Mouse (Mus musculus): Measurements from ENCODE around the gene Nrg3. TPM values are rescaled to one million over a fixed set of nuclear protein-coding genes. Genes with fewer than 3 reads are reported as not detected.
"Not testable (repeated sequence)": the region's sequence is repeated elsewhere in the genome, so short reads cannot be mapped to it uniquely, and the experiment has no call there.

Nrg3 gene
- total RNA-seq, 2 experiments from 2014 or later = 63.5 to 76.8 TPM

GRCm38 (mm10) chr14:39211472-39211871, 261.4 kb downstream of the Nrg3 start:
- DNase-seq = no peak

GRCm38 (mm10) chr14:39191946-39192345, 280.9 kb downstream of the Nrg3 start:
- DNase-seq = no peak

- DNase-seq = no peak
Observed at GRCm38 (mm10) chr14:39173709-39174108, 299.2 kb downstream of the Nrg3 start.

- DNase-seq = no peak
Observed at GRCm38 (mm10) chr14:39160140-39160539, 312.7 kb downstream of the Nrg3 start.

- DNase-seq = peak in 1 of 2 experiments; percentile 2
Observed at GRCm38 (mm10) chr14:39155462-39155861, 317.4 kb downstream of the Nrg3 start.

GRCm38 (mm10) chr14:39129766-39130165, 343.1 kb downstream of the Nrg3 start:
- no peak for DNase-seq

- no peak for DNase-seq
Observed at GRCm38 (mm10) chr14:39117977-39118376, 354.9 kb downstream of the Nrg3 start.

GRCm38 (mm10) chr14:39116522-39117231, 356.2 kb downstream of the Nrg3 start:
- DNase-seq = not testable (repeated sequence)

GRCm38 (mm10) chr14:39109566-39109965, 363.3 kb downstream of the Nrg3 start:
- no peak for DNase-seq

GRCm38 (mm10) chr14:39106776-39107175, 366.1 kb downstream of the Nrg3 start:
- DNase-seq = no peak

GRCm38 (mm10) chr14:39095219-39095618, 377.7 kb downstream of the Nrg3 start:
- DNase-seq = no peak

- DNase-seq = no peak
Observed at GRCm38 (mm10) chr14:39079461-39079860, 393.4 kb downstream of the Nrg3 start.

- DNase-seq = no peak
Observed at GRCm38 (mm10) chr14:39051542-39051941, 421.3 kb downstream of the Nrg3 start.

- DNase-seq = no peak
Observed at GRCm38 (mm10) chr14:39049021-39049420, 423.9 kb downstream of the Nrg3 start.

GRCm38 (mm10) chr14:39044290-39044689, 428.6 kb downstream of the Nrg3 start:
- peak in 1 of 2 experiments; percentile 13 for DNase-seq

- DNase-seq = peak; percentile 64 to 67
Observed at GRCm38 (mm10) chr14:39043793-39044192, 429.1 kb downstream of the Nrg3 start.

GRCm38 (mm10) chr14:39043384-39043783, 429.5 kb downstream of the Nrg3 start:
- DNase-seq = no peak

- DNase-seq = no peak
Observed at GRCm38 (mm10) chr14:39039046-39039445, 433.8 kb downstream of the Nrg3 start.

GRCm38 (mm10) chr14:39034482-39034881, 438.4 kb downstream of the Nrg3 start:
- peak in 1 of 2 experiments; percentile 12 for DNase-seq

GRCm38 (mm10) chr14:39023065-39023464, 449.8 kb downstream of the Nrg3 start:
- no peak for DNase-seq

GRCm38 (mm10) chr14:39014126-39014525, 458.8 kb downstream of the Nrg3 start:
- no peak for DNase-seq

- DNase-seq = no peak
Observed at GRCm38 (mm10) chr14:38997843-38998242, 475.0 kb downstream of the Nrg3 start.

- no peak for DNase-seq
Observed at GRCm38 (mm10) chr14:38992574-38992866, 480.4 kb downstream of the Nrg3 start.

- no peak for DNase-seq
Observed at GRCm38 (mm10) chr14:38991847-38992573, 480.9 kb downstream of the Nrg3 start.
